ENCODE assay signal across 9 mouse cellular contexts in the genomic region with DNA sequence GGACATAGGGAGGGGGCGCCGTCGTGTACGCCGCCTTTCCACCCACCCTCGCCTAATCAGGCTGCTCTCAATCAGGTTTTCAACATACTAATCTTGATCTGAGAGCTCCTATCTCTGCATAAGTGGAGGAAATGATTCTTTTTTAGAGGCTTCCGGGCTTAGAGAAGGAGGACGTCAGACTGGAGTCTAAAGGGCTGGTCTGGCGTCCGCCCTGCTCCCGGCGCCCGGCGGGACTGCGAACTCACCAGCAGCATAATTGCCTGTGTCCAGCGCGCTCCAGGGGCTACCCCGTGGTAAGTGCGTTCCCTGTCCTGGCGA. TPM values are rescaled to one million over a fixed set of nuclear protein-coding genes. Genes with fewer than 3 reads are reported as not detected.
DNase-seq lines count a peak whose midpoint lies in the region; ATAC-seq and TF ChIP-seq lines count a peak whose summit lies in the region.
"Had no signal": no experiment of that assay in that cellular context is flagged by ENCODE, and none has a peak within 500 bp of the region (broad histone marks: within the 10 kb centered on the region; RNA-seq: fewer than 3 reads in every experiment).

No protein-coding gene starts in this region.

- H3K36me3 ChIP-seq in heart, adult 2 months (ENCODE audit: control insufficient read depth, insufficient read depth, low read length), result no peaks in the 10 kb centered on the region
- H3K36me3 ChIP-seq in forebrain, embryonic 15.5 days, result no peaks in the 10 kb centered on the region

- TF ChIP-seq EP300 in heart, adult 2 months (IDR thresholded peaks at IDR 0.05; ENCODE audit: insufficient read depth, low read depth, low read length), result no peak

- no peak for ATAC-seq in forebrain, embryonic 15.5 days (replicated peaks)

- WGBS in heart, adult 2 months, result 3% methylated on average over 20 of the region's 20 CpGs
- WGBS in forebrain, embryonic 15.5 days, result under 1% methylated on average over 20 of the region's 20 CpGs

- peak overlapping the region; percentile 31; the same call in 1 of the 2 replicates for H3K4me3 ChIP-seq in heart, adult 2 months
- H3K4me3 ChIP-seq in forebrain, embryonic 15.5 days, result peak overlapping the region; percentile 6; the same call in 1 of the 2 replicates
- H3K4me3 ChIP-seq: erythroblast, embryonic 14.5 days had no signal

- no peak overlapping the region for H3K9ac ChIP-seq in heart, adult 2 months (ENCODE audit: low read depth, low read length)
- no peak overlapping the region for H3K9ac ChIP-seq in forebrain, embryonic 15.5 days (replicated peaks)

- H3K79me2 ChIP-seq in heart, adult 2 months (replicated peaks; ENCODE audit: control insufficient read depth, insufficient read depth, low read length), result no peaks in the 10 kb centered on the region

- no peaks in the 10 kb centered on the region for H3K9me3 ChIP-seq in forebrain, embryonic 15.5 days

- H3K27me3 ChIP-seq in heart, adult 2 months (ENCODE audit: control insufficient read depth, insufficient read depth, low read length), result peaks cover 45% of the 10 kb centered on the region
- H3K27me3 ChIP-seq in forebrain, embryonic 15.5 days, result peaks cover 54% of the 10 kb centered on the region

- no peak overlapping the region for H3K4me2 ChIP-seq in forebrain, embryonic 15.5 days (replicated peaks)

- TF ChIP-seq POLR2A in heart, adult 2 months (IDR thresholded peaks at IDR 0.05; ENCODE audit: insufficient read depth, low read depth, low read length), result no peak

- H3K4me1 ChIP-seq in heart, adult 2 months (ENCODE audit: control insufficient read depth, insufficient read depth, low read length), result peaks cover 2% of the 10 kb centered on the region; the same call in 1 of the 2 replicates
- H3K4me1 ChIP-seq in forebrain, embryonic 15.5 days, result peaks cover 32% of the 10 kb centered on the region

- no peak overlapping the region for H3K27ac ChIP-seq in heart, adult 2 months
- no peak overlapping the region for H3K27ac ChIP-seq in forebrain, embryonic 15.5 days (replicated peaks)

- DNase-seq in heart, adult 2 months, result peak in 1 of 2 experiments; percentile 41
- no peak for DNase-seq in heart, adult 8-10 months (ENCODE audit: low spot score)
- peak; percentile 31 for DNase-seq in kidney, adult 18-20 months
- DNase-seq in mesoderm, embryonic 11.5 days (ENCODE audit: low read depth, low spot score), result peak; percentile 42
- no peak for DNase-seq in testis, postnatal 10 days (ENCODE audit: low spot score)
- DNase-seq in left cerebral cortex, postnatal 36 days (ENCODE audit: low spot score in 2 of 2), result no peak
- no peak for DNase-seq in gastrocnemius, postnatal 14 days

- intact Hi-C loops in heart, adult 2 months (cut with DNase I), result no loop called here
- intact Hi-C loops in left cerebral cortex, postnatal 36 days (cut with DNase I), result loop anchor here (5.0 kb wide), 1 partner anchor 240 kb away; no protein-coding TSS in a partner anchor
- intact Hi-C loops in gastrocnemius, postnatal 14 days (cut with DNase I; ENCODE audit: low total_unique reads), result no loop called here

- no peak for TF ChIP-seq CTCF in heart, adult 2 months (IDR thresholded peaks at IDR 0.05)

RNA-seq across cellular contexts. Expression of a gene that starts 1.7 kb away (rescaled TPM):
- total RNA-seq in heart, adult 2 months (2021), result not detected
- polyA plus RNA-seq in heart, adult 2 months (2012; rRNA removed), result 0.15 and 0.29 TPM in 2 replicates
- total RNA-seq in heart, adult 8-10 months (2022), result not detected
- polyA plus RNA-seq in forebrain, embryonic 15.5 days (2015; fragmentation: Nextera tagmentation; extraction: Ambion mirVana), result 22.6 and 25.3 TPM in 2 replicates
- total RNA-seq in left cerebral cortex, postnatal 36 days (2021), result 1 to 10 TPM in 1 of 2 experiments, under 1 TPM in 1; 0.25 to 1.6 TPM
- under 1 TPM; 0.12 to 0.33 TPM for total RNA-seq in gastrocnemius, postnatal 14 days (2021)
- polyA plus RNA-seq: erythroblast, embryonic 14.5 days had no signal

Comparison
In these comparisons a context has a peak if more than half of its experiments do, and no peak if none do; other contexts are left out.
1. DNase-seq: peak in kidney, adult 18-20 months (single experiment) and mesoderm, embryonic 11.5 days (single experiment); none in heart, adult 8-10 months (single experiment), testis, postnatal 10 days (single experiment), left cerebral cortex, postnatal 36 days (0 of 2) and gastrocnemius, postnatal 14 days (single experiment).